Mouse (Mus musculus): ENCODE results near the gene Gpr84.
A peak's percentile ranks its signal among the peaks of the same experiment; 100 is the strongest.

Gene Gpr84

GRCm38 (mm10) chr15:103305070-103305678, 5.2 kb downstream of the Gpr84 start:
- DNase-seq = peak; percentile 100

- DNase-seq = no peak
Measured at GRCm38 (mm10) chr15:103304616-103304969, 5.8 kb downstream of the Gpr84 start.

GRCm38 (mm10) chr15:103303916-103304615, 6.3 kb downstream of the Gpr84 start:
- DNase-seq = no peak

DNA sequence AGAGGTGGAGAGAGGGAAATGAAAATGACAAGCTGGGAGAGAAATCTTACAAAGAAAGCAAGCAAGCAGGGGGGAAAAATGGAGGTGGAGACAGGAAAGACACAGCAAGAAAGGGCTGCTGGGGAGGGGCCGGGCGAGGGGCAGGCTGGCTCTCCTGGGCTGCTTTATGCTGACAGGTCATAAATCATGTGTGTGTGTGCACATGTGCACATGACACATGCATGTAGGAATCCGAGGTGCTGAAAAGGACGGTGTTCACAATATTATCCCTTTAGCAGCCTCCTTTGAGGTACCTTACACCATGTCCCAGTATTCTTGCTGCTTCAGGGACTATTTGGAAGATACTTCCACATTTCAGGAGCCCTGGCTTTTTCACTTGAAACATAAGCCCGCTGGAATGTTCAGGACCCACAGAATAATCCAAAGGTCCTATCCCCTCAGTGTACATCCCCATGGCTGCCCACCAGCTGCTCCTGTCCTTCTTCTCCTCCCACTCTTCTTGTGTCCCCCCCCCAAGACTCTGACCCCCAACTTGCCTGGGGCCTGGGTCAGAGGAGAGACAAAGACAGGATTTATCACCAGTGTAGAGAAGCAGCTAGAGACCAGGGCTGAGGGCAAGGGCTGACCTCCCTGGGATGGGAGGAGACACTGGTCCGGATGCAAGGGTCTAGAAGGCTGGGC, 7.9 kb downstream of the Gpr84 start:
- no peak for DNase-seq

DNA sequence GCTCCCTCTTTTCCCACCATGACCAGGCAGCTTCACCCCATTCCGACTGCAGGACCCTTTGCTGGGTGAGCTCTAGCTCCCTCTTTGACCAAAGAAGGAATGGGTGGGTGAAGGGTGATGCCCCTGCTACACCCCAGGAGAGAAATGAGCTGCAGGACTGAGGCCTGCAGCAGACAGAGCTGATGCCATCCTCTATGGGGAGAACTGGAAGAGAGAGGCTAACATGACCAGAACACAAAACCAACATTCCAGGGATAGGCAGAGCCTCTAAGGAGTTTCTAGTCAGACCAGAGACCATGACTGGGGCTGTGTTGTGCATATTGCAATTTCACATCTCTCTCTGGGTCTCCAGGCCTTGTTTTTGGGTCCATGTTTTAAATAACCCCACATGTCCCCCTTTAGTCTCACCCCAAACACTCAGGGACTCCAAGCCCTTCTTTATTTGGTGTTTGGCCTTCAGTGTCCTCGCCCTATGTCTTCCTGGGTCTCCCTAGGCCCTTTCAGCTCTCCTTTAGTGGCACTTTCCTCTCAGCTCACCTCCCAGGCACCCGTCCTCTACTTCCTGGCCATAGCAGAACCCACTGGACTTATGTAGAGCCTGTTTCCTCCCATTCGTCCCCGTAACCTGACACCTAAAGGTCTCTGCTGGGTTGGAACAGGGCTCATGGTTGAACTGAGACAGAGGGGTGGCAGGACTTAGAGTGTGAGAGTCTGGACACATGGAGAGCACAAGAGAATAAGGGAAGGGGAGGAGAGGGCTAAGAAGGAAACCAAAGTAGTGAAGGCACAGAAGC, 8.7 kb downstream of the Gpr84 start:
- DNase-seq = no peak

GRCm38 (mm10) chr15:103301046-103301445, 9.4 kb downstream of the Gpr84 start:
- DNase-seq = no peak

DNA sequence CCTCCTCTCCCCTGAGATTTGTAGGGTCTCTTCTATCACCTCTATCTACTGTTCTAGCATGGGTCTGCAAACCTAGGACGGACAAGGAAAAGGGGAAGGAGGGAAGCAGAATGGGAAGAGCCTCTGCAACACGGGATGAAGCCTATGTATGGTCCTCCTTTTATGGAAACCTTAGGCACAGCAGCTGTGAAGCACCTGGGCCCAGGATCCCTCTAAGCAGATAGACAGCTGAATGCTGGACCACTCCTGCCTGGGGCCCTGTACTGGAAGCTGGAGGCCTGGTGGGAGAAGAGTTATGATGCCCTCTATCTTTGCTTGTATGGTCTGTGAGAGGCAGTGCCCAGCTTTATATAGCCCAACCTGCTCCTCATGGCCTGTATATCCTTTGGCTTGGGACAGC, 9.9 kb downstream of the Gpr84 start:
- DNase-seq = no peak

- DNase-seq = peak; percentile 62
Measured at GRCm38 (mm10) chr15:103300067-103300471, 10.3 kb downstream of the Gpr84 start.

DNA sequence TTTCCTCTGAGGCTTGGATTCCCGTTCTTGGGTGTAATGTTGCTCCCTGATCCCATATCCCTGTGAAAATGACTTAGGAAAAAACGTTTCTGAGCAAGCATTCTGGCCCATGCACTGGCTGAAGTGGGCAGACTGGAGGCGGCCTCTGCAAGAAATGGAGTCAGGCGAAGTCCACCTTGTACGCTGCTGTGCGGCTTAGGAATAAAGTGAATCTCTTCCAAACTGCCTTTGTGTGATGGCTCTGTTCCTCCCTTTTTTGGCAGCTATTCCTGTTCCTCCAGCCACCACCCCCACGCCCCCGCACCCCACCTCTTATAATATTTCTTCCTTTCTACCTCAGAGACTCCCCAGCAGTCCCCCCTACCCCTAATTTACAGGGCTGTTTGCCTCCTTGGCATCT, 10.8 kb downstream of the Gpr84 start:
- no peak for DNase-seq

GRCm38 (mm10) chr15:103298861-103299616, 11.4 kb downstream of the Gpr84 start:
- DNase-seq = no peak

GRCm38 (mm10) chr15:103298026-103298425, 12.4 kb downstream of the Gpr84 start:
- no peak for DNase-seq

DNA sequence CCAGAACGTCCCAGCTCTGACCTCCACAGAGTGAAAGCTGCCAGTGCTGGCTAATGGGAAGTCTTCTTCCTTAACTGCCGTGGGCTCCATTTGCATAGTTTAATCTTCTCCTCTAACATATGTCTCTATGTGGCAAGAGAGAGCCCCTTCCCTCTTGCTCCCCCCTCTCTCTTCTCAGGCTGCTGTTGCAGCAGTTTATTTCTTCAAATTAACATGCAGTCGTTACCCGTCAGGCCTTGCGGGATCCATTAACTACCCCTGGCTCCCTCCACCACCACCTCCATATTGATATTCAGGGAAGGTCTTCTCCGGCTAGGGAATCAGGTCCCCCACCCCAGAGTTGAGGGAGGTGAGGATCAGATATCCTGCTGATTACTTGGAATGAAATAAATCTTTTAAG, 13.1 kb downstream of the Gpr84 start:
- DNase-seq = no peak

GRCm38 (mm10) chr15:103295851-103296250, 14.6 kb downstream of the Gpr84 start:
- DNase-seq = no peak

DNA sequence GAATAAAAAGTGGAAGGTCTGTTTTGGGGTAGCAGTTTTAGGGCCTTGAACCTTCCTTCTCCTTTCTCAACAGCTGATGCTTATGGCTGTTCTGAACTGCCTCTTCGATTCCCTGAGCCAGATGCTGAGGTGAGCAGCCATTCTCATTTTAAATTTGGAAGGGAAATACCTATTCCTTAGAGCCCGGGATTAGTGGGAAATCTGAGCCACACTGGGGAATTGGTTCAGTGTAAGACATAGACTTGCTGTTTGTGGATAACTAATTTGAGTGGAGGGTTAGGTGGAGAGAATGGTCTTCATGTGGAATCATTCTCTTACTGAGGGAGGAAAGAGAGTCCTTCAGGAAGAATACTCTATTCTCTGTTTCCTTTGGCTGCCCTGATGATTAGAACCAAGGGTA, 15.8 kb downstream of the Gpr84 start:
- no peak for DNase-seq

GRCm38 (mm10) chr15:103293375-103293774, 17.0 kb downstream of the Gpr84 start:
- DNase-seq = no peak

- no peak for DNase-seq
Measured at GRCm38 (mm10) chr15:103292673-103293345, 17.6 kb downstream of the Gpr84 start.

DNA sequence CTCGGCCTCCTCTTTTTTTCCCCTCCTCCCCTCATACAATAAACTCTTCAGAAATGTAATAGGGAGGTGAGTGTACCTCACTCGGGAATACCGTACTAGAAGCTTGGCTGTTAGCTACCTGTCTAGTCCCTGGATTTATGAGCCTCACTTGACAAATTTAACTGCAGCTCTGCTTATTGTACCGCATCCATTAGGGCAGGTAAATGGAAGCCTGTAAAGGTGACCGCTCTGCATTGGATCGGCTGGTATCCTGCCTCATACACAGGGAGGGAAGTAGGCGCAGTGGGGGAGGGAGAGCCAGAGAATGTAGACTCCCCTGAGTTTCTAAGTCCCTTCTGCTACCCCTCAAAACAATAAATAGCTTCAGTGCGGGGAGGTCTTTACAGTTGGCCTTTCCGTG, 19.6 kb downstream of the Gpr84 start:
- no peak for DNase-seq

DNA sequence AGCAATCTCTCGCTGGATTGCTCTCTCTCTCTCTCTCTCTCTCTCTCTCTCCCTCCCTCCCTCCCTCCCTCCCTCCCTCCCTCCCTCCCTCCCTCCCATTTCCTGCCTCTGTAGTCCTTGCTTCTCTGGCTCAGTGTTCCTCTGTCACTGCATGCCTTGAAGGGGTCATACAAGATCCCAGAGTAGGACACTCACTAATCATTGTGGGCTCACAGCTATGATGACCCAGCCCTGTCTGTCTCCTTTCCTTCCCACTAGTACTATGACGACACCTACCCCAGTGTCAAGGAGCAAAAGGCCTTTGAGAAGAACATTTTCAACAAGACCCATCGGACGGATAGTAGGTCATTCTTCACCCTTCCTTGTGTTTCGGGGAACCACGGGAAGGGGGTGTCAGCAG, 20.0 kb downstream of the Gpr84 start:
- no peak for DNase-seq

GRCm38 (mm10) chr15:103289600-103289999, 20.8 kb downstream of the Gpr84 start:
- DNase-seq = no peak

DNA sequence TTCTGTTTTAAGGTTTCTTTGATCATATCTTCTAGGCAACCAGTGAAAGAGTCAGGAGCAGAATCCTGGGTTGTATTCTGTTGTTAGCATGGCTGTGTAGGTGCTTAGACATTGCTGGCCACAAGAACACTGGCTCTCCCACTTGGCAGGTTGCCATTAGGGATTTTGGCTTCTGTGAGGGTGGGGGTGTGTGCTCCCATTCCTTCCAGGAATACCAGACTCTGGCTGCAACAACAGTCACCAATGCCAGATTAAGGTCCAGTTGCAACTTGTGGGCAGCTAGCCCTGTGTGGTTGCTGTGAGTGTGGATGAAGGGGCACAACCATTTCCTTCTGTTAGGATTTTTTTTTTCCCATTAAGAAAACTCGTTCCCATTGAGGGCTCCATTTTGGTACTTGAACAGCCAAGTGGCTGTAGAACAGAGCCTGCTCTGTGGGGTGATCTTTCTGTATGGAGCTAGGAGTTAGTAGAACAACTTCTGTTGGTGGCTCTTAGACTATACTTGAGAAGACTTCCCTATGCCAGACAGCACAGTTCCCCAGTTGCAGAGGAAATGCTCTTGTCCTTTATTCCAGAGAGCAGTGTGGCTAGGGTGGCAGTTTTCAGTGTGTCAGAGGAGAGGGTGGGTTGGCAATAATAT, 24.5 kb downstream of the Gpr84 start:
- DNase-seq = peak; percentile 54

- DNase-seq = no peak
Measured at GRCm38 (mm10) chr15:103284647-103285046, 25.8 kb downstream of the Gpr84 start.

DNA sequence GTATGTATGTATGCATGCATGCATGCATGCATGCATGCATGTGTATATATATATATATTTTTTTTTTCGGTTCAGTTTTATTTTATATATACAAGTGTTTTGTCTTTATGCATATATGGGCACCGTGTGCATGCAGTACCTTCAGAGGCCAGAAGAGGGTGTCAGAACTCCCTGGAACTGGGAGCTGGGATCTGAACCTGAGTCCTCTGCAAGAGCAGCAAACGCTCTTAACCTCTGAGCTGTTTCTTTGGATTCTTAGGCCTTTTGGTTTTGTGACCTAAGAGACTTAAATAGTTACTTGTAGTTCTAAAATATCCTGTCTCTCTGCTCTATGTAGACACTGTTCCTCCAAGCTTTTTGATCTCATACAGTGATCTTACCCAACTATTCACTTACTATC, 26.3 kb downstream of the Gpr84 start:
- peak; percentile 50 for DNase-seq

All from retina, postnatal 1 day (tissue).